Mouse (Mus musculus) left cerebral cortex, adult 9 months (tissue): ENCODE data around the gene Fam118a.

ENCODE experiments used
- DNase-seq, 2 experiments: peaks; one replicate each; pipeline ENCODE4 v3.0.0; 2022; ENCODE audit warnings: low spot score in 2 of 2

Gene Fam118a

GRCm38 (mm10) chr15:85072651-85073050 is 43.9 kb downstream of the Fam118a start:
- DNase-seq, result no peak

GRCm38 (mm10) chr15:85085641-85086040 is 56.9 kb downstream of the Fam118a start:
- no peak for DNase-seq
